Mouse (Mus musculus) CD4-positive, CD25-positive, alpha-beta regulatory T cell, adult 2 months (primary cell): Measurements from ENCODE around the gene Grap.
A peak's percentile ranks its signal among the peaks of the same experiment; 100 is the strongest.

Experiments
- DNase-seq: peaks from one replicate; pipeline ENCODE4 v3.0.0-alpha.2; 2012; ENCODE audit warnings: low read depth, low spot score

Grap gene

DNA sequence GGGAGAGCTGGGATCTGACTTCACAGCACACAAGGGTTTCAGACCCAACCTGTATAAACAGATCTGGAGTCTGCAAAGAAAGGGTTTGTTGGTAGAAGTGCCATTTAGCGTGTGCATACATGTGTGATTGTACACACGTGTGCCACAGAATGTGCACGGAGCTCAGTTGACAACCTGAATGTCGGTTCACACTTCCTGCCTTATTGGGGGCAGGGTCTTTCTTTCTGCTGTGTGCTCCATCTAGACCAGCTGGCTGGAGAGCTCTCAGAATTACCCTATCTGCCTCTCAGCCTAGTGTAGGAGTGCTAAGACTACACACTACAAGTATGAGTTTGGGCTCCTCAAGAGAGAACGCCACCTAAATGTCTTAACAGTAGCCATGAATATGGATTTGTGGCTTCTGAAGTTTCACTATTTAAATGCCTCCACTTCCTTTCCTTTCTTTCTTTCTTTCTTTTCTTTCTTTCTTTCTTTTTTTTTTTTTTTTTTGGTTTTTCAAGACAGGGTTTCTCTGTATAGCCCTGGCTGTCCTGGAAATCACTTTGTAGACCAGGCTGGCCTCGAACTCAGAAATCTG, 13.4 kb upstream of the Grap start:
- DNase-seq, result peak; percentile 42

DNA sequence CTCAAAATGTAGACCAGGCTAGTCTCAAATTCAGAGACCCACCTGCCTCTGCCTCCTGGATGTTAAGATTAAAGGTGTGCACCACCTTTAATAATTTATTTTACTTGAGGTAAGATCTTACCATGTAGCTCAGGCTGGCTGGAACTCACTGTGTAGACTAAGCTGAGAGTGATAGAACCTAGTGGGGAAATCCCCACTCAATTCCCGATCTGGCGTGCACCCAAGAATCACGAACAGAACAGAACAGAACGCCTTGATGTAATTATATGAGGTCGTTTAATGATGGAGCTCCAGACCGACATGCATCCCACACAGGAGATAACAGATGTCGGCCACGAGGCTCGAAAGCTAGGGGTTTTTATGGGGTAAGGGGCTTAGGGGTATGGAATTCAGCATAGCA, 12.5 kb upstream of the Grap start:
- peak; percentile 53 for DNase-seq

DNA sequence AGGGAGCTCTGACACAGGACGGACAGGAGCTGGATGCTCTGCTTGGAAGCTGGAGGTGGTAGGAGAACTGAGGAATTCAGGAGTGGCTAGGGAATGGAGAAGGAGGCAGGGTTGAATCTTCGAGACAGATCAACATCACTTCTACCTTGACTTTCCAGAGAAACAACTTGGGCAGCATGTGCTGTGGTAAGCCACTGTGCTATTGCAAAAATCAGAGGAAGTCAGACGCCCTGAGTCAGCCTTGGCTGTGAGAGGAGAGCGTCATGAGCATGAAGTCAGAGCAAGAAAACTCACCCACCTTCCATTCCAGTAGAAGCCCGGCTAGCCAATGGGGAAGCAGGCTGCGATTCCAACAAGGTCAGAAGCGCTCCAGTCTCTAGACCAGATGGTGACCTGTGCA, 11.0 kb upstream of the Grap start:
- DNase-seq, result peak; percentile 46

DNA sequence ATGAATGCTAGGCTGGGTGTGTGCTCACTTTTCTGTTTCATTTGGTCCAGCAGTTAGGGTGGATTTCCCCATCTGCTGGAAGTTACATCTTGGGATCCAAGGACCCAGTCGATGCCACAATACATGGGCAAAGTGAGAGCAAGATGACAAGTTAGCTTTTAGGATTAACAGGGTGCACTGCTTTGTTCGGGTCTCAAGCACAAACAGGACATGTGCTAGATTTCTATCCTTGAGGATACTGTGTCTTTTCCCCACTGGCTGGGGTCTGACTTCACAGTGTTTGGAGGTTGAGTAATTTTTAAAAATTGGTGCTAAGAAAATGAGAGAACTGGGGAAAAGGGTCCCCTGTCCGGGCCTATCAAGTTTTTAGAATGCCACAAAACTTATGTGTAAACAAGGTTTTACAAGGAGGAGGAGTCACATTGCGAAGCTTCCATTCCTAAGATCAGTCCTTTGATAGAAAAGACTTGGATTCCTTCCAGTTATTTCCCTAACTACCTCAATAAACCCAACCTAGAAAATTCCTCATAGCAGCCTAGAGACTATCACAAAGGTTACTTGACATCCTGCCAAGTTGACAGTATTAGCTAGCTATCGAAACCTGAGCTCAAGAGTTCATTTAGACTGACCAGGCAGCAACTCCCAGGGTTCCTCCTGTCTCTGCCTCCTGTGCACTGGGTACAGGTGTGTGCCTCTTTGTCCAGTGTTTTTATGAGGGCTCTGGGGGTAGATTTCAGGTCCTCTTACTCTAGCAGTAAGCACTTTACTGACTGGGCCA, 9.7 kb upstream of the Grap start:
- DNase-seq, result no peak

DNA sequence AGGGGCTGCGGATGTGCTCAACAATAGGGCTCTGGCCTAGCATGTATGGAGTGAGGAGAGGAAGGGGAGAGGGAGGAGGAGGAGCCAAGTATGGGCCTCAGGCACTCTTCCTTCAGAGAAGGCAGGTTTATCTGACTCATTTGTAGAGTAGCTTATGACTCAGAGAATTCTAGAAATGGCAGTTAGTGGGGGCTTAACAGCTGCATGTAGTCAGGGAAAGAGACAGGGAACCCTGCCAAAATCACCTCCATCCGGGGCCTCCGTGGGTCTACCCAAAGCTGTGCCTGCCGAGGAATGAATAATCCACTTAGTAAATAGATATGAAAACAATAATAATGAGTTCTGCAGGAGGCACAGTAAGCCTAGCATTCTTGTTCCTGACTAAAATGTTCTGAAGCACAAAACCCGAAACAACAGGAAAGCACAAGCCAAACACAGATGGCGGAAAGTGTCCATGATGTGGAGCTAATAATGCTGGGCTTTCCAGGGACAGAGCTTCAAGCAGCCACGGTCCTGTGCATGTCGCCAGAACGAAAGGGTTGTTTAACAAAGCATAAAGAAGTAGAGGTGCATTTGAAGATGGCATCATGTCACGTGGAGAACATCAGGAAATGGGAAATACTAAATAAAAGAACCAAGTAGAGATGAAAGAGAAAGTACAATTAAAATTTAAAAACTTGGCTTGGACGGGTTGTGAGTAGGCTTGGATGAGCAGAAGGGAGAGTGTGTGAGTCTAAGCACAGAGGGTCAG, 8.3 kb upstream of the Grap start:
- peak; percentile 72 for DNase-seq

DNA sequence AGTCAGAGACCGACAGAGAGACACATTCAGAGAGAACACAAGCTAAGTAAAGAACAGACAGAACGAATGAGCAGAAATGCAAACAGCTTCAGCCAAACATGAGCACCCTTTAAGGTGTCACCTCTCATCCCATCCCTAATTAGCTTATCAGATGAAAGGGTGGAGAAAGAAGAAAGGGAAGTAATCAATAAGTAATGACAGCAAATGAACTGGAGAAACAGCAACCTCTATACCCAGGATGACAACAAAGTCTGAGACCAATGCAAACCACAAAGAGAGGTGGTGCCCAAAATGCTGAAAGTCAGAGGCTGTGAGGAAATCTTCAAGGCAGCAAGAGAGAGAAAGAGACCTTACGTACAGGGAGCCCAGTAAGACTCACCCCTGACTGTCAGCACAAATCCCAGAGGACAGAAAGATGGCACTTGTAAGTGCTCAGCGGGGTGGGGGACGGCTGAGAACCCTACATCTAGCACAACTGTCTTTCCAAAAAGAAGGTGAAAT, 7.7 kb upstream of the Grap start:
- peak; percentile 53 for DNase-seq

DNA sequence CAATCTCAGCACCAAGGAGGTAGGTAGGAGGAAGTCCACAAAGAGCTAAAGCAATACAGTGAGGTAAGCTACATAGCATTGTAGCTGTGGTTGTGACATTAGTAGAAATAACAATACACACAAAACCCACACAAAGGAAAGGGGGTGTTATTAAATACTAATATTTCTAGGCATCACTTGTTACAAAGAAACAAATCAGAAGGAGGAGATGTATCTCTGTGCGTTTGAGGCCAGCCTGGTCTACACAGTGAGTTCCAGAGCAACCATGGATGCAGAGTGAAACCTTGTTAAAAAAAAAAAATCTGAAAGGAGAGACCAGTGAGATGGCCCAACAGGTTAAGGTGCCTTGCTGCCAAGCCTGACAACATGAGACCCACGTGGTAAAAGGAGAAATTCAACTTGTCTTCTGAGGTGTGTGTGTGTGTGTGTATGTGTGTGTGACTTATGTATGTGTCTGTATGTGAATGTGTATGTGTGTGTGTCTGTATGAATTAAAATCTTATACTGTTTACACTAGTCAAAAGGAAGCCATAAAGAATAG, 6.5 kb upstream of the Grap start:
- DNase-seq, result no peak

DNA sequence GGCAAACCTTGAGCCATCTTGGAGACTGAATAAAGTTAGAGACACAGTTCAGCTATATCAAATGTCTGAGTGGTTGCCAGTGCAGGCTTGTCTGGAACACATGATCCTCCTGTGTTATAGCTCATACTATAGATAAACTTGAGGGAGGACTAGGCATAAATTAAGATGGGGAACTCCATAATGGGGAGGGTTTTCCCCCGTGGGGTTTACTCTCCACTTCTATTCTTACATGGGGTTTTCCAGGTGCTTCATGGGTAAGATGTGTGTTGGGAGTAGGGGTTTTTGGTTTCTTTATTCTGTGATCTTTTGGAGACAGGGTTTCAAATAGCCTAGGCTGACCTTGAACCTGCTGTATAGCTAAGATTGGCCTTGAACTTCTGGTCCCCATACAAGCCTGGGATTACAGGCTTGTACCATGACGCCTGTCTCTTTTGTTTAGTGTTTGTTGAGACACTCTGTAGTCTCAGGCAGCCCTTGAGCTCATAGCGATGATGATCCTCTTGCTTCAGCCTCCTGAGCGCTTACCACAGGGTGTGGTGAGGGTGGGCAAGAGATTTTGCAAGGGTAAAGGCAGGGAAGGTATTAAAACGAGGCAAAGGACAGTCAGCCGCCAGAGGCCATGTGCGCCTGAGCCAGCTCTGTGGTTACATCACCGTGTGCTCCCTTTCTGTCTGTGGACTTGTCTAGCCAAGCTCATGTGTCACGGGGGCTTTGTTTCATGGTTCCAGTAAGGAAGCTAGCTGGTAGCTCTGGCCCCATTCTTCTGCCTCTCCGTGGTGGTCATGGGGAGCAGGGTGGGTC, 5.8 kb upstream of the Grap start:
- peak; percentile 83 for DNase-seq

DNA sequence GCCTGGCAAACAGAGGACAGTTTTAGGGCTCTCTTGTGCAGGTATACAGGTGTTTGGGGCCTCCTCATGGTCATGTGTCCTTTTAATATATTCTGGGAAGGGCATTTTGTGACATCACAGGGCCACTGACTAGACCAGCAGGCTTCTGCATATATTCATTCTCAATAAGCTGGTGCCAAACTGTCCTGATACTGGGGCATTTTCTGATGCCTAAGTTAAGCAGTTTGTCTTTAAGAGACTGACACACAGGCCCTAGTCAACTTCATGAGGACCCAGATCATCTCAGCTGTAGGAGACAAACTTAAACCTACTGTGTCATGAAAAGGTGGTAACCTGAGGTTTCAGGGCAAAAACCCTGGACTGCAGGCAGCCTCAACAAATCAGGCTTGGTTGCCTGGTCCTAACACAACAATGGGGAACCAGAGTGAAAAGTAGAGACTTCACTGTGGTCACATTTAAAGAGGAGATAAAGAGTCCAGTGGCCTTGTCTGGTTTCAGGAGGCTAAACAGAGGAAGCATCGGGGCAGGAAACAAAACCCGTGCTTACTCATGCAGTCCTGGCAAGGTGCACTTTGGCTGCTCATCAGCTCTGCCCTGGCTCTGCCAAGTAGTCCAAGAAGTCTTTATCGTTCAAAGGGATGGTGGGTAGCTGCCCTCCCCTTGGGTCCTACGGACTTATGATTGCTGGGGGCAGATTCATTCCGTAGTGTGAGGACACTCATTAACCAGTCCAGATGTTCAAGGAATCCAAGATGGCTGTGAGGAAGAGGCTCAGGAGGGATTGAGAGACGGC, 4.9 kb upstream of the Grap start:
- peak; percentile 59 for DNase-seq

DNA sequence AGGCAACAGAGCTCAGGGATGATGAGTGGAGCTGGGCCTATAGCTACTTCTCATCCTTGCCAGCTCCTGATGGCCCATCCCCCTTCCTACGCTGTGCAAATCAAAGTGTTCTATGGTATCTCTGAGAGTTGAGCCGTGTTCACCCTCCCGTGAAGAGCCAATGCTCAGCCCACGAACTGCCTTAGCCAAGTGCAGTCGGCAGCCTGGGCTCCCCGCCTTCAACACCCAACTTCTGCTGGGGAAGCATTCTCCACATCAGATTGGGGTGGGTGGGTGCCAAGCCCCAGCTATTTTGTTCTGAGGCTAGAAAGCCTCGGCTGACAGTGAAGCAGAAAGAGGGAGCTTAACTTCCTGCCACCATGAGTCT, 4.3 kb upstream of the Grap start:
- DNase-seq, result peak; percentile 53

DNA sequence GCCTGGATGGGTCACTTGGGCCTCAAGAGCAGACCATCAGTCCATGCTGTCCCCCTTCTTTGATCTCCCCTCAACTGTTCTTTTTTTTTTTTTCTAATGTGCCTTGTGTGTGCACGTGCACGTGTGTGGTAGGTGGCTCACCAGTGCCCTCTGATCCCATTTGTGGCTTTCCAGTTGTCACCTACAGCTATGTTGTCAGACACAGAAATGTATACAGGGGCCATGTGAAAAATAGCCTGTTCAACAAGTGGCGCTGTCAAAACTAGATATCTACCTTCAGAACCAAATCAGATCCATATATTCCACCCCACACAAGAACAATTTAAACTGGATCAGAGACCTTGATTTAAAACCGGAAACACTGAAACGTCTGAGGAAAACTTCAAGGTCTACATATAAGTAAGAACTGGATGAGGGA, 3.9 kb upstream of the Grap start:
- DNase-seq, result peak; percentile 10

DNA sequence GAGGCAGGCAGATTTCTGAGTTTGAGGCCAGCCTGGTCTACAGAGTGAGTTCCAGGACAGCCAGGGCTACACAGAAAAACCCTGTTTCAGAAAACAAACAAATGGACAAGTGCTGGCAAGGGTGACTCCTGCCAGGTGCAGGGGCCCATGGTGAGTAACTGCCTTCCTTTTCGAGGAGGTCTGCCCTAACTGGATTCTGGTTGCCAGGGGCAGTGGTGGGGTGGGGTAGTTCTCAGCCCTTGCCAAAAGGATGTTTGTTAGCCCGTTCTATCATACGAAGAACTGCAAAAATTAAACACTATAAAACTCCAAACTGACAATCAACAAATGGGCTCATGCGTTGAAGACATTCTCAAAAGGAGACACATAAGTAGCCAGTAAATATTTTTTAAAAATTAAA, 3.4 kb upstream of the Grap start:
- no peak for DNase-seq

DNA sequence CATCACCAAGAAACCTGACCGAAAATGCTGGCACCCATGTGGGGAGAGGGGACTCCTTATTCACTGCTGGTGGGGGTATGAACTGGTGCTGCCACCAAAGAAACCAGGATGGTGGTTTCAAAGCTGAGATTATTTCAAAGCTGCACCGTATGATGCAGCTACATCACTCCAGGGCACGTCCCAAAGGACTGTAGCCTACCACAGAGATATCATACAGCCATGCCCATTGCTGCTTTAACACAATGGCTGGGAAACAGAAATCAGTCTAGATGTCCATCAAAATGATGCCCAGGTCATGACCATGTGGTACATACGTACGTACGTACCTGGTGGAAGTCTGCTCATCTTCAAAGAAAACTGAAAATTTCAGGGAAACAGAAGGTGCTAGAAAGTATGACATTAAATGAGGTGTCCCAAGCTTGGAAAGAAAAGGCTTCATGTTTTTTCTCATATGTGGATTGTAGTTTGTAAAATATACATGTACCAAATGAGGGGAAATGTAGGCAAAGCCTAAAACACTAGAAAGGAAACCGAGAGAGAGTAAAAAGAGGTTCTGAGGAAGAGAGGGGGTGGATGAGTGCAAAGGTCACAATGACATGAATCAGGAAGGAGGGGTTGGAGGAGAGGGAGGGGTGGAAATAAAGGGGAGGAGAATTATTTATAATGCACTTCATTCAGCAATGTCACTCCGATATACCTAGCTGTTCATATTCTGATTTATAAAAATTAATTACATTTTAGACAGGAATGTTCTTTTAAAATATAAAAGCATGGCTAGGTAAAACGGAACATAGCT, 2.4 kb upstream of the Grap start:
- DNase-seq, result peak; percentile 57

DNA sequence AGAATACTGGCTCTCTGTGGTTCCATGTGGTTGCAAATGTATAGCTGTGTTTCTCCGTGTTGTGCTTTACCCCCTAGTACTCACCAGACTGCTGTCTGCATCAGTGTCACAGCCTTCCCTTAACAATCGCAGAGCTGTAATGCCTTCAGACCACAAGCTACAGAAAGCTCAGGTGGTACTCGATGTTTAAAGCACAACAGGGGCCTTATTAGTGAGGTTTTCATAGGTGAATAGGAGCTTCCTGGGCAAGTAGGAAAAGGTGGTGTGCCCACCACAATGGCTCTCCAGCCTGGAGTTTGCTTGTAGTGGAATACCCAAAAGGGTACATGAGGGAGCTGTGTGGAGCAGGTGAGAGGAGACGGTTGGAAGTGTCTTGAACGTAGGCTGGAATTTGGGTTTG, 849 bp upstream of the Grap start:
- no peak for DNase-seq

DNA sequence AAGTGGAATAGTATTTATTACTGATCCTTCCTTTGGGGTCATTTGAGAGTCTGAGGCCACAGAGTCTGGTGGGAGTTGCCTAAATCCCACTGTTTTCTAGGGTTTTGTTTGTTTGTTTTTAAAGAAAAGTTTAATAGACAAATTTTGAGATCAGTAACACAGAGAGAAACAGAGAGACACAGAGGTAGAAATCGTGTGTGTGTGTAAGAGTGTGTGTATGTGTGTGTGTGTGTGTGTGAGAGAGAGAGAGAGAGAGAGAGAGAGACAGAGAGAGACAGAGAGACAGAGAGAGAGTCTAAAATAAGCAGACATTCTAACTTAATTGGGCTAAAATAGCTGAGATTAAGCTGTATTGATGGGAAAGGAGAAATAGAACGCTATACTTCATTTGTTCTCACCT, 503 bp downstream of the Grap start:
- DNase-seq, result no peak

DNA sequence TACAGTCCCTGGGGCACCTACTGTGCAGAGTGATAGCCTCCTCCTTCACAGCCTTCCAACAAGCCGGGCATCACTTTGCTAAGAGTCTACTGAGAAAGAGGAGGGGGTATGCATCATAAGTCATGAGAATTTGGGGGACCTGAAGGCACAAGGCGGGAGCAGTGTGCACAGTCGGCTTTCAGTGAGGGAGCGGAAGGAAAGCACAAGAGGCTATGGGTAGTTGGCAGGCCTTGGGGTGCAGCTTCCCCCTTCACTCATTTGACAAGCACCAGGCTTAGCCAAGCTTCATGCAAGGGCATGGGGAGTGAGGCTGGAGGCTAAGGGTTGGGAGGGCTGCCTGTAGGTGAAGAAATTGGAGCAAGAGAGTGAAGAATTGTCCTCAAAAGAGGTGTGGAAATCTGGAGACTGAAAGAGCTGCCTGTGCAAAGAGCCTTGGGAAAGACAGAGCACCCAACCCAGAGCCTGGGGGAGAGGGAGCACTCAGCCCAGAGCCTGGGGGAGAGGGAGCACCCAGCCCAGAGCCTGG, 1.8 kb downstream of the Grap start:
- peak; percentile 46 for DNase-seq

DNA sequence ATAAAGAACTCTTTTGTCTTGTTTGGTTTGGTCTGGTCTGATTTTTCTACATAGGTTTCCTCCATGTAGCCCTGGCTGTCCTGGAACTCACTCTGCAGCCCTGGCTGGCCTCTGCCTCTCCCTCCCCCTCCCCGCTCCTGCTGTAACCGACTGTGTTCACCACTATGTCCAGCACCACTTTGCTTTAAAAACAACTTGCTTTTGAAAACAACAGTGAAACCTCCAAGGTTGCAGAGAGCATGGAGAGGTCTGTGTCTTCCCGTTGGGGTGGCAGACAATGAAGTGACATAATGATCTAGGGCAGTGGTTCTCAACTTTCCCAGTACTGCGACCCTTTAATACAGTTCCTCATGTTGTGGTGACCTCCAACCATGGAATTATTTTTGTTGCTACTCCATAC, 2.6 kb downstream of the Grap start:
- no peak for DNase-seq

DNA sequence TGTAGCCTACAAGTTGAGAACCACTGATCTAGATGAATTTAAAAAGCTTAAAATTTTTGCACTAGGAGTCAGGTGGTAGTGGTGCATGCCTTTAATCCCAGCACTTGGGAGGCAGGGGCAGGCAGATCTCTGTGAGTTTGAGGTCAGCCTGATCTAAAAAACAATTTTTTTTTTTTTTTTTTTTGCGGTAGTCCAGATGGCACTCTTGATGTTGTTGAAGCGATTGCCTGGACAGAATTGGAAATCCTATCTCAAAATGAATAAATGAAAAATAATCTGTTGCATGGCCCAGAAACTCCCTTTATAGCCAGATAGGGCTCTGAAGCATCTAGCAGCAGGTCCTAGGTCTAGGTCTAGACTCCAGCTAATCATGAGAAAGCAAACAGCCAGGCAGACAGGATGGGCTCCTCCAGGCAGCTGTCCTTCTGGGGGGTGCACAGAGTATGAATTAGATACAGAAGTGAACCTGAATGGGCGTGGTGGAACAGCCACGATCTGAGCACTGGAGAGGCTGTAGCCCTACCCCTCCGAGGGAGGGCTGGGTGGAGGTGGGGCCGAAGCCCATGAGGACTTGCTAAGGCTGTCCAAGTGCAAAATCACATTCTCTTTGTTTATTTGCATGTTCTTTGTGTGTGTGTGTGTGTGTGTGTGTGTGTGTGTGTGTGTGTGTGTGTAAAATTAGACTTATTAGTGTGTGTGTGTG, 3.2 kb downstream of the Grap start:
- peak; percentile 42 for DNase-seq

DNA sequence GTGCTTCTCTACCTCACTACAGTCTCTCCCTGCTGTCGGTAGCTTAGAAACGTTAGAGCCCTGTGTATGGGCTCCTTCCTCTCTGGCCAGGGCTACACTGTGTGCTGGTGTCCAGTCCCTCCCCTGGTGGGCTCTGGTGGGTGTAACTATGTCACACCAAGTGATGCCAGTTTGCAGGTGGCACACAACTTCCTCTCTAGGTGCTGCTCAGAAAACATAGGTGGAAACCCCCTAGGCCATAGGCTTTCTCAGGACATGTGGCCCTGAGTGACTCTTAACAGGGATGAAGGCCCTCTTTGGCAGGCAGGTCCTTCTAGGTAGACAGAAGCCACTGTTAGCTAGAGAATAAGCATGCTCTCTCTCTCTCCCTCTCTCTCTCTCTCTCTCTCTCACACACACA, 4.4 kb downstream of the Grap start:
- peak; percentile 40 for DNase-seq
